Comparison of ENCODE assay signal across 10 mouse cellular contexts in genomic region chr7:3423895-3424294, GRCm38 (mm10). TPM values are rescaled to one million over a fixed set of nuclear protein-coding genes. Genes with fewer than 3 reads are reported as not detected.
DNase-seq lines count a peak whose midpoint lies in the region; ATAC-seq and TF ChIP-seq lines count a peak whose summit lies in the region.
"Had no signal": no experiment of that assay in that cellular context is flagged by ENCODE, and none has a peak within 500 bp of the region (broad histone marks: within the 10 kb centered on the region; RNA-seq: fewer than 3 reads in every experiment).

Gene Cacng6 (plus strand): TSS chr7:3424195.

- peak within 1 kb of the TSS; percentile 12; the same call in 1 of the 2 replicates for H3K4me3 ChIP-seq in lung, embryonic 14.5 days (ENCODE audit: low read depth, low read length)
- H3K4me3 ChIP-seq in lung, adult 2 months (replicated peaks; ENCODE audit: extremely low read depth, low read depth, low read length) = no peak within 1 kb of the TSS
- peak within 1 kb of the TSS; percentile 26 for H3K4me3 ChIP-seq in limb, embryonic 12.5 days (replicated peaks)
- H3K4me3 ChIP-seq in stomach, postnatal 0 days (ENCODE audit: low read depth, low read length) = peak within 1 kb of the TSS; percentile 8; the same call in 1 of the 2 replicates
- H3K4me3 ChIP-seq: liver, embryonic 15.5 days had no signal

- no peak for TF ChIP-seq POLR2A in lung, adult 2 months (IDR thresholded peaks at IDR 0.05; ENCODE audit: borderline replicate concordance, extremely low read depth, low read depth, low read length)

- H3K27me3 ChIP-seq in lung, embryonic 14.5 days (ENCODE audit: insufficient read depth, low read length) = peaks cover 48% of the 10 kb centered on the region
- H3K27me3 ChIP-seq in limb, embryonic 12.5 days = peaks cover 75% of the 10 kb centered on the region
- peaks cover 3% of the 10 kb centered on the region; the same call in 1 of the 2 replicates for H3K27me3 ChIP-seq in stomach, postnatal 0 days (ENCODE audit: control insufficient read depth, insufficient read depth, low read length)

- 0 out of 2 replicates have a peak, but pooled peaks have one; percentile 11 for ATAC-seq in lung, embryonic 14.5 days (ENCODE audit: insufficient read depth)
- ATAC-seq in limb, embryonic 12.5 days (ENCODE audit: insufficient number of reproducible peaks, insufficient read depth, low FRiP score, low TSS enrichment, low read depth) = no peak
- no peak for ATAC-seq in stomach, postnatal 0 days (ENCODE audit: low FRiP score, low TSS enrichment)
- ATAC-seq: Patski had no signal

- no peaks in the 10 kb centered on the region for H3K36me3 ChIP-seq in lung, embryonic 14.5 days (ENCODE audit: insufficient read depth)
- H3K36me3 ChIP-seq in limb, embryonic 12.5 days = no peaks in the 10 kb centered on the region
- no peaks in the 10 kb centered on the region for H3K36me3 ChIP-seq in stomach, postnatal 0 days (ENCODE audit: control insufficient read depth, insufficient read depth, low read length)
- H3K36me3 ChIP-seq: liver, embryonic 15.5 days had no signal

- TF ChIP-seq EP300 in stomach, postnatal 0 days (optimal IDR thresholded peaks at IDR 0.05) = no peak

- H3K4me1 ChIP-seq in lung, embryonic 14.5 days (ENCODE audit: insufficient read depth) = no peaks in the 10 kb centered on the region
- H3K4me1 ChIP-seq in lung, adult 2 months (ENCODE audit: control insufficient read depth, insufficient read depth, low read length) = no peaks in the 10 kb centered on the region
- H3K4me1 ChIP-seq in limb, embryonic 12.5 days (replicated peaks) = peaks cover 11% of the 10 kb centered on the region
- no peaks in the 10 kb centered on the region for H3K4me1 ChIP-seq in stomach, postnatal 0 days (replicated peaks; ENCODE audit: control insufficient read depth, insufficient read depth)
- H3K4me1 ChIP-seq: liver, embryonic 15.5 days had no signal

- H3K27ac ChIP-seq in lung, embryonic 14.5 days (ENCODE audit: low read depth) = no peak within 1 kb of the TSS
- no peak within 1 kb of the TSS for H3K27ac ChIP-seq in limb, embryonic 12.5 days
- H3K27ac ChIP-seq in stomach, postnatal 0 days (replicated peaks) = no peak within 1 kb of the TSS
- H3K27ac ChIP-seq: liver, embryonic 15.5 days had no signal

- no peak for DNase-seq in lung, embryonic 14.5 days
- DNase-seq in lung, adult 2 months = no peak
- DNase-seq in gastrocnemius, adult 18-20 months (ENCODE audit: low spot score) = no peak
- no peak for DNase-seq in stomach, postnatal 0 days (ENCODE audit: low spot score)
- no peak for DNase-seq in ovary, adult 18-20 months (ENCODE audit: low spot score)
- DNase-seq in adrenal gland, adult 18-20 months (ENCODE audit: low spot score in 2 of 2) = no peak
- DNase-seq: cerebellum, adult 2 months had no signal

- peak within 1 kb of the TSS; percentile 49 for H3K4me2 ChIP-seq in lung, embryonic 14.5 days
- H3K4me2 ChIP-seq in limb, embryonic 12.5 days = peak within 1 kb of the TSS; percentile 54
- H3K4me2 ChIP-seq in stomach, postnatal 0 days (replicated peaks; ENCODE audit: low read depth) = peak within 1 kb of the TSS; percentile 20
- H3K4me2 ChIP-seq: liver, embryonic 15.5 days had no signal

- no peaks in the 10 kb centered on the region for H3K9me3 ChIP-seq in lung, embryonic 14.5 days (ENCODE audit: low read depth, low read length)
- no peaks in the 10 kb centered on the region for H3K9me3 ChIP-seq in limb, embryonic 12.5 days
- no peaks in the 10 kb centered on the region for H3K9me3 ChIP-seq in stomach, postnatal 0 days (ENCODE audit: control insufficient read depth, low read length)
- H3K9me3 ChIP-seq: liver, embryonic 15.5 days had no signal

- 39% methylated on average over 4 of the region's 4 CpGs for WGBS in lung, embryonic 14.5 days
- WGBS in lung, adult 2 months = 41% methylated on average over 4 of the region's 4 CpGs
- WGBS in limb, embryonic 12.5 days = 39% methylated on average over 4 of the region's 4 CpGs
- 51% methylated on average over 4 of the region's 4 CpGs for WGBS in stomach, postnatal 0 days

- TF ChIP-seq CTCF in lung, embryonic 14.5 days (IDR thresholded peaks at IDR 0.05; ENCODE audit: low read depth) = no peak
- no peak for TF ChIP-seq CTCF in lung, adult 2 months (IDR thresholded peaks at IDR 0.05; ENCODE audit: insufficient read depth, low read length)
- TF ChIP-seq CTCF in stomach, postnatal 0 days (IDR thresholded peaks at IDR 0.05; ENCODE audit: low read depth) = no peak

- H3K9ac ChIP-seq in lung, embryonic 14.5 days = 0 out of 2 replicates have a peak within 1 kb of the TSS, but pooled peaks have one; percentile 9
- H3K9ac ChIP-seq in limb, embryonic 12.5 days (replicated peaks) = no peak within 1 kb of the TSS
- no peak within 1 kb of the TSS for H3K9ac ChIP-seq in stomach, postnatal 0 days (ENCODE audit: low read length)
- H3K9ac ChIP-seq: liver, embryonic 15.5 days had no signal

RNA-seq across cellular contexts. Expression of gene Cacng6, which starts in this region (rescaled TPM):
- polyA plus RNA-seq in lung, embryonic 14.5 days (2014; fragmentation: Nextera tagmentation; extraction: Ambion mirVana) = not detected in 2 replicates
- 0.14 and 1.2 TPM in 2 replicates for polyA plus RNA-seq in lung, adult 2 months (2012; rRNA removed)
- total RNA-seq in gastrocnemius, adult 18-20 months (2021) = 100 to 1,000 TPM; 125 to 129 TPM
- polyA plus RNA-seq in limb, embryonic 12.5 days (2016; fragmentation: Nextera tagmentation; extraction: Ambion mirVana) = 3.7 and 4.1 TPM in 2 replicates
- polyA plus RNA-seq in stomach, postnatal 0 days (2015; fragmentation: Nextera tagmentation; extraction: Ambion mirVana) = 0.22 and 0.39 TPM in 2 replicates
- not detected for total RNA-seq in adrenal gland, adult 18-20 months (2021)
- polyA plus RNA-seq: Patski had no signal

Comparison
In these comparisons a context has a peak if more than half of its experiments do, and no peak if none do; other contexts are left out.
1. RNA of gene Cacng6 (total RNA-seq): 125 to 129 TPM in gastrocnemius, adult 18-20 months; not detected in adrenal gland, adult 18-20 months; every median in the first group is over 100 times any median in the second.
2. Peak in ATAC-seq, H3K4me3 ChIP-seq, H3K9ac ChIP-seq and H3K4me2 ChIP-seq in lung, embryonic 14.5 days; RNA of the gene not detected or under 1 TPM.
3. Peak in every context shown above with its lines, with median percentiles within 50 percentile points of each other: H3K4me2 ChIP-seq.